Mouse (Mus musculus): ENCODE data around the gene Cep85l.
A peak's percentile ranks its signal among the peaks of the same experiment; 100 is the strongest.

- no peak for TF ChIP-seq CTCF (IDR thresholded peaks at IDR 0.05)
- peak; percentile 7; the same call in 1 of the 2 replicates for TF ChIP-seq EP300 (IDR thresholded peaks at IDR 0.05)
These were observed at the start of gene Cep85l for GRCm38 (mm10) chr10:53379709-53380106.
